Mouse (Mus musculus) frontal cortex, postnatal 36 days (tissue): ENCODE results near the gene Pappa2.

Source experiments
- DNase-seq, 2 experiments: peaks; one replicate each; pipeline ENCODE4 v3.0.0; 2022; ENCODE audit warnings: low spot score in 2 of 2

Gene Pappa2

DNA sequence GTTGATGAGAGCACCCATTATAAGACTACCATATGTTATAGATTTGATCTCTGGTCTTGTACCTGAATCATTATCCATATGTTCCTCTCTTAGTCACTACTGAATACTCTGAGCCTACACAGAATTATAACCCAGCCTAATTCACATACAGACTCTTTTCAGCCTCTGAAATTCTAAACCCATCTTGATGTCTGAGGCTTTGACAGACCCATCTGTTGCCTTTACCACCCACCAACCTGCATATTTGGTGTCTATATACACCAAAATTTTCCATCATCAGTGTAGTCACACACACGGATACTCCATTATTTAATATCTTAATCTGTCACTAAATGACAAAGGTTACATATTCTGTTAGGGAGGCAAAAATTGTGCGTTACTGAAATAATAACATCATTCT is 69.6 kb downstream of the Pappa2 start:
- peak in 1 of 2 experiments; percentile 26 for DNase-seq

GRCm38 (mm10) chr1:158897339-158897738 is 83.0 kb downstream of the Pappa2 start:
- no peak for DNase-seq

DNA sequence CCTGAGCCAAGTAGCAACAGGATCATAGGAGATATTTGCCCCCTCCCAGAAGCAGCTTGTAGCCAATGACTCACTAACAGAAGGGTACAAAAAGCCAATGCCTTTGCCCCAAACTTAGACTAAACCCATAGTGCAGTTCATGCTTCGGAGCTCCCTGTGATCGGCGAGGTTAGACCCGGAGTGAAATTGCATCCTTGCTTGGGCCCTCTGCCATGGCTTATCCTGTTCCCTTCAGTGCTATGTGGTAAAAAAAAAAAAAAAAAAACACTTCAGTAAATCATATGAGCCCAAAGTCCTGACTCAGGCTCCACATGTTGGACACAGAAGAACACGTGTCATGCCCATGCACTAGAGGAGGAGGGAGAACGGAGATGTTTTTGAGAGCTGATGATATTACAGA is 85.8 kb downstream of the Pappa2 start:
- DNase-seq: no peak

DNA sequence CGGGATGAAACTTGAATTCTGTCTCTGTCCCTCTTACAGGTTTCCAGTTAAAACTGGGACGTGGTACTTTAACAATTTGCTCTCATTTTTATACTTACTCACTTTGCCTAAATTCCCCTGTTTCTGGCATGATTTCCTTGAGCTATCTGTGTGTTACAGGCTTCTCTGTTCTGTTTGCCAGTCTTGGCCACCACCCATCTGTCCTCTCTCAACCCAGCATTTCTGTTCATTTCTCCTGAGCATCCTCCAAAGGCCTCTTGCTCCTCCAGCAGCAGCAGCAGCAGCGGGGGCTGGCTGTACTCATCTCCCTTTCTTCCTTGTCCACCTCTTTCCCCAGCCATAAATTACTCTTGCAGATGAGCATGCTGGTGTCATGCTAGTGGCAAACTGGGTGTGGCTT is 104.8 kb downstream of the Pappa2 start:
- DNase-seq: peak; percentile 6 to 28

DNA sequence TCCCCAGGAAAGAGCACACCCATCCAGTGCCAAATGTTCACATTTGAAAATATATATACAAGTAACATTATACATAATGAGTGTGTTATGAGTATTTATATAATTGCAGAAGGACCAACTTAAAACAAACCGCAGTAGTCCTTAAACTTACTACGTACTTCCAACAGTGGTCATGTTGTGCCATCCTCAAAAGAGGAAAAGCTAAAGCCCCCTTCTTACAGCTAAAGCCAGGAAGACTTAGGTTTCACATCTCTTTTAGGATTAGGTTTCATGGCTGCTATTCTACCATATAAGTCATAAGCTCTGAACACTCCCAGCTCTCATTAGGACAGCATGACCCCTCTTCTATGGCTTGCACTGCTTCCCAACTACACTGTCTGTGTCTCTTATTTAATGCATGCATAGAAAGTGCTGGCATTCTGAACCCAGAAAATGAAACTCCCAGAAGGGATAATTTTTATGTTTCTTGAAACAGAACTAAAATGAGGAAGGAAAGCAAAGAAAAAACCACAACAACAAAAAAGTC is 105.7 kb downstream of the Pappa2 start:
- no peak for DNase-seq

DNA sequence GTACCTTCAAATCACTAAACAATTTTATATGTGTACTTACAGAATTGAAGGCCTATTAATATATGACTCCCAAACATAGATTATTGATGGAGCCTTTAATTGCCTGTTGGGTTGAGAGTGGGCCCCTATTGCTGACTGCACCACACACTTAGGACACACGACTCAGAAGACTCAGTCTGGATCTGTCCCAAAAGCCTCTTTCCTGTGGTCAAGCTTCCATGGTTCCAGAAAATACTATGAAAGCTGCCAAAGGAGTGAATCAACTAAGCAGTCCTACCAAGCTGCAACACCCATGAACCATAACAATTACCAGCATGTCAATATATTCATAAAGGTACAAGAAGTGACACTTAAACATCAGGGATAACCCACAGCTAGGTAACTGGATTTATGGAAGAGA is 106.7 kb downstream of the Pappa2 start:
- no peak for DNase-seq

- no peak for DNase-seq
Measured at GRCm38 (mm10) chr1:158871401-158871800, 108.9 kb downstream of the Pappa2 start.

- no peak for DNase-seq
Measured at GRCm38 (mm10) chr1:158860190-158860589, 120.1 kb downstream of the Pappa2 start.

- DNase-seq: no peak
Measured at GRCm38 (mm10) chr1:158853936-158854882, 126.1 kb downstream of the Pappa2 start.

DNA sequence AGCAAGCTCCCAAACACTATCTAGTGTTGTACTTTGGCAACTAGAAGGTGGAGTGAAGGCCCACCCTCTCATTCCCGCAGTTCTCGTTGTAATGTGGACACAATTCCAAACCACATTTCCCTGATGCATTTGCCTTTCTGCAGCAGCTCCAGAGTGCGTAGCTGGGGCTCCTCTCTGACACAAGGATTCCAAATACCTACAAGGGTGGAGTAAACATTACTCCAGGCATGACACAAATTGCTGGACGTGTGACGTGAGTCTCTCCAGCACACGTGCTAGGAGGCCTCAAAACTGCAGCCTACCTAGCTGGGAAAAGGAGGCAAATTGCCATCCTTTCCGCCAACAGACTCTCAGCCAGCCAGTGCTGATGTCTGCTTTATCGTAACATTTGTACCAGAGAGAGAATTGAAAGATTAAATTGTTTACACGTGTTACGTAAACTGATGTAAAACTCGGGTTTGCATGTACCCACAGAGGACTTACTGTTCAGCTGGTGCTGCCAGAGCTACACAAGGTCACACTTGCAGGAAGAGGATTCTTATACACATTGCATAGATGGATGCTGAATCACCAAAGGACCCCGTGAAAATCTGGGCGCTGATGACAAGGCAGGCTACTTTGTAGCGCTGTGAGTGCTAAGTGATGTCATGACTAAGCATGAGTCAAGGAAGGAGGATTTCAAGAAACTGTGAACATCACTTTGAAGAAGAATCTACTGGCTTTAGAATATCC is 127.3 kb downstream of the Pappa2 start:
- DNase-seq: peak; percentile 8 to 12

DNA sequence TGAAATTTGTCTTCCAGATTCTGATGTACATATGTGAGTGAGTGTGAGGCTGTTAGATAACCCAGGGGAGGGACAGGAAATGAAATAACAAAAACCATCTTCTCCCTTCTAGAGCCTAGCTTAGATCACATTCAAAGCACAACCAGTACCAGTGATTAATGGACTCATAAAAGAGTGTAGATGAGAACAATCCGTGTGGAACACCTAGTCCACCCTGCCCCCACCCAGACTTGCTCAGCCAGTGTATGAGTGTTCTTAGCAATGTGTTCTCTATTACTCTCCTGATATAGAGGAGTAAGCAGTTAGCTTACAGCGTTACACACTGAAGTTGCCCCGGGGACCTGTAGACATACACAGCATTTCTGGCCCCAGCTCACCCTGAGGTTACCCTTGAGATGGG is 129.8 kb downstream of the Pappa2 start:
- DNase-seq: no peak

DNA sequence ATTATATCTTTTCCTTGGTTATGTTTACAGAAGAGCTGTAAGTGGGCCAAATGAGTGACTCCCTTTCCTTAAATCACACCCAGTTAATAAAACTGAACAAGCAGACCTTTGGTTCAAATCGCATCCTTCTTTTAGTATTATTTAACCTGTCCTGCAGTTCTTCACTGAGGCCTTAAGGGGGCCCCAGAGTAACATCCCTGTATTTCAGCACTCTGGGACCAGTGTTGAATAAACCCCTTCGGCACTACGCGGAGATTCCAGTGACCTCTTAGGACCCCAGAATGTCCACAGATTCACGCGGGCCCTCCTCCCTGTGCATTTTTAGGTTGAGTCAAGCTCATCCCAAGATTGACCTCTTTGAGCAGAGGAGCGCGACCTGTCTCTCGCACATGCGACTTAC is 135.7 kb downstream of the Pappa2 start:
- DNase-seq: no peak

- no peak for DNase-seq
Measured at GRCm38 (mm10) chr1:158837151-158837550, 143.1 kb downstream of the Pappa2 start.

DNA sequence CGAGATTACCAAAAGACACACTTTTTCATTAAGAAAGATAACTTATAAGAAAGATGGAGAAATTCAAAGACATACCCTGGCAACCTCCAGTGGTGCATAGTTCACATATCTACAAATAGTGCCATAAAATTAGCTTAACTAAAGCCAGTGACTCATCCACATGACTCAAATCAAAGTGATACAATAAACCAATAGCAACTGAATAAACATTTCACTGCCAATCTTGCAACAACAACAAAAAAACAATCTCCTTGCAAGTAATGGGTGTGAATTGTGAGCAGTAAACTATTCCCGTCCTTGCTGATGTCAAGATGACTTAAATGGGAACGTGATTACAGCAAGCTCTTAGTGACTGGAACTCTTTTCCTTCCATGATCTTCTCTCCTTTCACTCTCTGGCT is 150.1 kb downstream of the Pappa2 start:
- DNase-seq: no peak

- no peak for DNase-seq
Measured at GRCm38 (mm10) chr1:158827931-158828330, 152.4 kb downstream of the Pappa2 start.

DNA sequence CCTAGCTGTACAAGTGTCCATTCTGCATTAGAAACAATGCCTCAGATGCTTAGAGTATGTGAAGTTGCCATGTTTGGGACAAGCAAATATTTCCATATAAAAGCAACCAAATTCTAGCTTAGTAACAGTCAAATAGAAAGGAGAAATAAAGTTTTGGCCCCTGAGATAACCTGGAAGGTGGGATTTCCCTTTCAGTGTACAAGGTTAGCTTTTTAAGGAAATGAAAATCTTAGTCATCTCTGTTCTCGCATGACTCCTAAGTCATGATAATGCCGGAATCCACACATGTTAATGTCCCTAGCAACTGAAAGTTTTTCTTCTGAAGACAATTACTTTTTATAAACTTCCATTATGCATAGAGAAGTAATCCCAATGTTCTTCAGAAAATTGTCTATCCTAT is 160.6 kb downstream of the Pappa2 start:
- no peak for DNase-seq

GRCm38 (mm10) chr1:158816479-158816878 is 163.8 kb downstream of the Pappa2 start:
- no peak for DNase-seq

GRCm38 (mm10) chr1:158811887-158812286 is 168.4 kb downstream of the Pappa2 start:
- DNase-seq: no peak

GRCm38 (mm10) chr1:158775486-158775885 is 204.8 kb downstream of the Pappa2 start:
- DNase-seq: no peak

- DNase-seq: no peak
Measured at GRCm38 (mm10) chr1:158773102-158773501, 207.2 kb downstream of the Pappa2 start.

DNA sequence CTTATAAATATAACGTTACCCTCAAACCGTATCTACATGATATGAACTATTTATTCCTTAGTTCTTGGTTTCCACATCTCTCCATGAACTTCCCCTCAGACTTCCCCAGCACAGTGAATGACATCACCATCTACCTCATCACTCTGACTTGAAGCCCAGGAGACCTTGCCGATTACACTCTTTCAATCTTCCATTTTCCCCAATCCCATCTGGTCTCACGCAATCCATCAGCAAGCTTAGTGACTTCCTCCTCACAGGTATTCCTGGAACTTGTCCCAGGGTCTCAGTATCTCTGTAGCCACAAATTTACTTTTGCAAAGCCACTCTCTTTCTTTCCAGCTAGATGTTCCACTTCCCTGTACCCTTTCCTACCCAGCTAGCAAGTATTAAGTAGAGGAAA is 209.5 kb downstream of the Pappa2 start:
- DNase-seq: no peak

DNA sequence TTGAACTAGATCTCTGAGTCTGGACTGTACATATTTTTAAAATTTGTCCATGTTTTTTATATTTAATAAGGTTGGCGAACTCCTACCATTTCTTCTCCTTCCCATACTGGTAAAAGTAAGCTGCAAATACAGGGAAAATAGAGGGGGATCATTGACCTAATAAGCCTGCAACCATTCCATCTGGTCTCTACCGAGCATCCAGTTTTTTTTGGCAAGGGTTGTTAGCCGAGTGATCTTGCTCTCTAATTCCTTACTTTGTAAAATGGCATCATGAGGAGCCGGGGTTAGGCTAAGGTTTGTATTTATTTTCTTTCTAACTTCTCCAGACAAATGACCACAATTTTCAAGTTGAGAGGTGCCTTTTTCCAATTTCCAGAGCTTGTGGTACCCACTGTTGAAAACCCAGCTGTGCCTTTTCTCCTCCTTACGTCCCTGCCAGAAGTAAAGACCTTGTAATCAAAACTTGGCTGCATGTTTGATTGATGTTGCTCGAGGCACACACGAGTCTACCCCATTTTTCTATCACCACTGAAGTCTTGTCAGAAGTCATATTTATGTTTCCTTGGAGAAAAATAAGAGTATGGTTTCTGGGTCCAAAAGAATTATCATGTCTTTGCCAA is 210.1 kb downstream of the Pappa2 start:
- DNase-seq: no peak
